Mouse (Mus musculus) hindbrain, embryonic 10.5 days (tissue): ENCODE results near the gene Fam243. TPM values are rescaled to one million over a fixed set of nuclear protein-coding genes. Genes with fewer than 3 reads are reported as not detected.

Source experiments
- DNase-seq: peaks from one replicate; pipeline ENCODE4 v3.0.0-alpha.2; 2017; ENCODE audit warnings: low spot score
- H3K27ac ChIP-seq: fragments of 300-500 bp; sonication (generic); 2 replicates; pipeline ENCODE4 v1.5.1; 2016; ENCODE audit warnings: mild to moderate bottlenecking, moderate library complexity
- H3K27me3 ChIP-seq: fragments of 300-500 bp; sonication (generic); 2 replicates; pipeline ENCODE4 v1.6.1; 2016; ENCODE audit warnings: mild to moderate bottlenecking; ENCODE audit not compliant: poor library complexity, insufficient read depth, severe bottlenecking
- H3K36me3 ChIP-seq: fragments of 300-500 bp; sonication (generic); 2 replicates; pipeline ENCODE4 v1.6.1; 2016; ENCODE audit warnings: mild to moderate bottlenecking, moderate library complexity
- H3K4me1 ChIP-seq: fragments of 300-500 bp; sonication (generic); replicated peaks from 2 replicates; pipeline ENCODE4 v1.6.1; 2016; ENCODE audit warnings: mild to moderate bottlenecking
- H3K4me3 ChIP-seq: fragments of 300-500 bp; sonication (generic); 2 replicates; pipeline ENCODE4 v1.5.1; 2016; ENCODE audit warnings: mild to moderate bottlenecking, moderate library complexity
- H3K9me3 ChIP-seq: fragments of 300-500 bp; sonication (generic); 2 replicates; pipeline ENCODE4 v1.6.1; 2016; ENCODE audit warnings: mild to moderate bottlenecking, moderate library complexity
- WGBS: fragments of 180-500 bp; shearing (Covaris S2); methylation state at CpG from one replicate; pipeline ENCODE4 v1.1.7; 2016; 5-methylcytosine and 5-hydroxymethylcytosine counted together
- polyA plus RNA-seq: library from polyadenylated mRNA; unstranded; fragments of >200 nt; fragmentation: Nextera tagmentation; extraction: Ambion mirVana; gene quantifications from 2 replicates; pipeline ENCODE4 v1.2.1, GENCODE M21; 2016

Gene Fam243
- polyA plus RNA-seq, 1 experiment from 2014 or later = not detected

DNA sequence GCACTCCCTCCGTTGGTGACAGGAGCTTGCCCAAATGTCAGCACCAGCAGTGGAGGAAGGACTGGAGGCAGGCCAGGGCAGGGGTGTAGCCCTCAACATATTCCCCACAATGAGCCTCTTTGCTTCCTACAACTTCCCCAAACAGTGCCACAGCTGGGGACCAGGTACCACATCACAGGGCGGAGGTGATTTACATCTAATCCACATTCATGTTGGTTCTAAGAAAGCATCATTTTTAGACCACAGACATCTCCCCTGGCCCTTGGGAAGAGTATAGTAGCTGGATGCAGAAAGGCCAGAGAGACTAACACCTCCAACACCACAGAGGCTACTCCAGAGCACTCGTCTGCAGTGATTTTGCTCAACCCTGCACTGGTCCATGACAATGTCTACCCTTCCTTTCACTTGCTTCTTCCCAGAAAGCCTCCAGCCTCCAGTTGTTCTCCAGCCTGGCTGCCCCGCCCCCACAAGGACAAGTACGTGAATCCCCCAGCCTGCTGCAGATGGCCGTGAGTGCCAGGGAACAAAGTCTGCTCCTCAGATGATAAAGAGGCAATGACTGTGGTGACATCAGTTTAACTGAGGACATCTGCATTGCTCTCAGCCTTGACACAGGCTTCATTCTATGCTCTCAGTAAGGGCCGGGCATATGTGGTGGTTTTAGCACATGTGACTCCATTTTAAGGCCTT, 5.0 kb downstream of the Fam243 start:
- H3K4me3 ChIP-seq = no peak overlapping the region
- DNase-seq = no peak
- no peak overlapping the region for H3K27ac ChIP-seq
- H3K4me1 ChIP-seq = peaks cover 16% of the 10 kb centered on the region
- H3K36me3 ChIP-seq = peaks cover 30% of the 10 kb centered on the region
- no peaks in the 10 kb centered on the region for H3K27me3 ChIP-seq
- H3K9me3 ChIP-seq = no peaks in the 10 kb centered on the region
- 74% methylated on average over 7 of the region's 7 CpGs for WGBS

- Histone ChIP-seq H3K9me3 (no peaks in the 10 kb centered on the region), H3K27ac (peak overlapping the region; percentile 35; the same call in 1 of the 2 replicates), H3K4me3 (no peak overlapping the region), H3K27me3 (no peaks in the 10 kb centered on the region), H3K4me1 (peaks cover 19% of the 10 kb centered on the region), H3K36me3 (peaks cover 45% of the 10 kb centered on the region)
- peak; percentile 60 for DNase-seq
- 50% methylated on average over 13 of the region's 13 CpGs for WGBS
Measured at GRCm38 (mm10) chr16:92313953-92314741, 7.1 kb downstream of the Fam243 start.

DNA sequence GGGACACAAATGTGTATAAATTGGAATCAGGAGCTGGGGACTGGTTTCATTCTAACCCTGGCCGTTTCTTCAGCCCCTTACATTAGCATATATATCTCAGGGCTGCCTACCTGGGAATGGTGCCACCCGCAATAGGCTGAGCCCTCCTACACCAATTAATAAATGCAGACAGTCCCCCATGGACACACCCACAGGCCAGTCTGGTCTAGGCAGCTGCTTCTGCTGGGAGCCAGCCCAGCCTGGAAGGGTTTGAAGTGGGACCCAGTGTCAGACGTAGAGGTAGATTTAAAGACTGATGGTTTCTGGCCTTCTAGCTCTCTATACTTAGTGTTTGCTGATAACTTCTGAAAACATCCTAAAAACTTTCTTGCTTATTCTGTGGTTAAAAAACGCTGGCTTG, 12.1 kb downstream of the Fam243 start:
- no peaks in the 10 kb centered on the region for H3K9me3 ChIP-seq
- 58% methylated on average over 4 of the region's 4 CpGs for WGBS
- peaks cover 11% of the 10 kb centered on the region for H3K4me1 ChIP-seq
- peak overlapping the region; percentile 51; the same call in 1 of the 2 replicates for H3K27ac ChIP-seq
- no peak for DNase-seq
- H3K36me3 ChIP-seq = peaks cover 78% of the 10 kb centered on the region
- H3K27me3 ChIP-seq = no peaks in the 10 kb centered on the region
- H3K4me3 ChIP-seq = no peak overlapping the region

- WGBS = 85% methylated on average over 3 of the region's 3 CpGs
- H3K9me3 ChIP-seq = no peaks in the 10 kb centered on the region
- H3K36me3 ChIP-seq = peaks cover 70% of the 10 kb centered on the region
Measured at GRCm38 (mm10) chr16:92307947-92308346, 13.3 kb downstream of the Fam243 start.

DNA sequence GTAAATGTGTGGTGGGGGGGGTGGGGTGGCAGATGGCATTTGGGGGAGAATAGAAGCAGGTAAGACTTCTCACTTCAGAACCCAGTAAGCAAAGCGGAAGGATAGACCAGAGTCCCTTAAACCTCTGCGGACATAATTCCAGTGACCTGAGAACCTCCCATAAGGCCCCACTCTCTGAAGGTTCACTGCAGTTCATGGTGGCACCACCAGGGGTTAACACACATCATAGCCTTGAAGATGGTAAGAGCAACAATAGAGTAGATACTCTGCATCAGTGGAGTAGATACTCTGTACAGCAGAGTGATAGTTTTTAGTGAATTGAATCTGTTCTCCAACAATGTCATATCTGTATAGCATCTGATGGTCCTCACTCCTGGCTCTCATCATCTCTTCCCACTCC, 15.7 kb downstream of the Fam243 start:
- WGBS = 93% methylated on average over 2 of the region's 2 CpGs
- H3K27me3 ChIP-seq = no peaks in the 10 kb centered on the region
- no peak for DNase-seq

More at GRCm38 (mm10) chr16:92307947-92308346, 13.3 kb downstream of the Fam243 start:
- peaks cover 12% of the 10 kb centered on the region for H3K4me1 ChIP-seq
- H3K27me3 ChIP-seq = no peaks in the 10 kb centered on the region
- H3K27ac ChIP-seq = no peak overlapping the region
- no peak overlapping the region for H3K4me3 ChIP-seq
- no peak for DNase-seq

DNA sequence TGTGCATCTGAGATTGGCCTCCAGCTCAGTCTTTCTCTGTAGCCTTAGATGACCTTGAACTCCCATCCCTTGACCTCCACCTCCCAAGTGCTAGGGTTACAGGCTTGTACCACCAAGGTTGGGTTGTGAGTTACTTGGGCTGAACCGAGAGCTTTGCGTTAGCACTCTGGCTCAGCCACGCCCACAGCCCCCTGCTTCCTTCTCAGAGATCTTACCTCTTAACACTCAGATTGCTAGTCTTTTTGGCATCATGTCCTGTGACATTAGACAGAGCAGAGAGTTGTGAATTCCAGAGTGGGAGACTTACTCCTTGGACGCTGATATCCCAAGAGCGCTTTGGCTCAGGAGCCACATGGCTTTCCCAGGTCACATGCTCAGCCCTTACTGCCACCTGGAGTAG, 18.7 kb downstream of the Fam243 start:
- 69% methylated on average over 5 of the region's 5 CpGs for WGBS
- peak overlapping the region; percentile 79; the same call in 1 of the 2 replicates for H3K4me3 ChIP-seq
- no peaks in the 10 kb centered on the region for H3K27me3 ChIP-seq
- H3K27ac ChIP-seq = 0 out of 2 replicates have a peak overlapping the region, but pooled peaks have one; percentile 91
- H3K36me3 ChIP-seq = peaks cover 22% of the 10 kb centered on the region
- H3K4me1 ChIP-seq = peaks cover 26% of the 10 kb centered on the region
- no peak for DNase-seq
- no peaks in the 10 kb centered on the region for H3K9me3 ChIP-seq

More for the DNA sequence above, 15.7 kb downstream of the Fam243 start:
- no peaks in the 10 kb centered on the region for H3K9me3 ChIP-seq
- no peak overlapping the region for H3K4me3 ChIP-seq
- no peak overlapping the region for H3K27ac ChIP-seq
- peaks cover 47% of the 10 kb centered on the region for H3K36me3 ChIP-seq
- H3K4me1 ChIP-seq = peaks cover 32% of the 10 kb centered on the region

- Histone ChIP-seq H3K4me1 (peaks cover 26% of the 10 kb centered on the region), H3K9me3 (no peaks in the 10 kb centered on the region), H3K27me3 (no peaks in the 10 kb centered on the region), H3K4me3 (peak overlapping the region; percentile 79), H3K27ac (peak overlapping the region; percentile 91), H3K36me3 (peaks cover 17% of the 10 kb centered on the region)
- 38% methylated on average over 5 of the region's 5 CpGs for WGBS
- no peak for DNase-seq
Measured at GRCm38 (mm10) chr16:92301989-92302388, 19.3 kb downstream of the Fam243 start.

DNA sequence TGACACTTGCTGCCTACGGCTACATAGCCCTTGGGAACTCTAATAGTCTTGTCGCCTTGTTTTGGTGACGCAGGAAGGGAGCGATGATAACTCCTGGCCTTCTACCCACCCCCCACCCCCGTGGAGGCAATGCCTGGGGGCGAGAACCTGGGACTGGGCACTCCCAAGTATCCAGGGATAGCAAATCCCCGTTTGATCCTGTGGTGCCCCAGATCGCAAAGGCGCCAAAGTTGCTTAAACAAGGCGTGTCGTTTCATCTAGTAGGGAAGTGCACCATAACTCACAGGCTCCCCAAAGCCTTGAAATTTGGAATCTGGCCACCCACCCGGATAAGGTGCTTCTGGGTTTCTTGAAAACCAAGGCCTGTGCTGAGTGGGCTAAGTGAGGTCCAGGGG, 19.8 kb downstream of the Fam243 start:
- peak overlapping the region; percentile 91 for H3K27ac ChIP-seq
- no peak for DNase-seq
- peaks cover 26% of the 10 kb centered on the region for H3K4me1 ChIP-seq
- 1% methylated on average over 12 of the region's 12 CpGs for WGBS
- peaks cover 11% of the 10 kb centered on the region for H3K36me3 ChIP-seq
- H3K9me3 ChIP-seq = no peaks in the 10 kb centered on the region
- peak overlapping the region; percentile 79 for H3K4me3 ChIP-seq
- no peaks in the 10 kb centered on the region for H3K27me3 ChIP-seq

- Histone ChIP-seq H3K9me3 (no peaks in the 10 kb centered on the region), H3K27ac (peak within 1 kb of the TSS; percentile 91), H3K27me3 (no peaks in the 10 kb centered on the region), H3K4me3 (peak within 1 kb of the TSS; percentile 79), H3K36me3 (peaks cover 5% of the 10 kb centered on the region), H3K4me1 (peaks cover 26% of the 10 kb centered on the region)
- DNase-seq = peak; percentile 96
- 10% methylated on average over 32 of the region's 32 CpGs for WGBS
Measured at GRCm38 (mm10) chr16:92300649-92301411, 20.4 kb downstream of the Fam243 start, which contains the start of gene Smim11. Smim11 (plus strand) TSS chr16:92301286.

- WGBS = 86% methylated on average over 2 of the region's 2 CpGs
- no peak overlapping the region for H3K4me3 ChIP-seq
Measured at GRCm38 (mm10) chr16:92295328-92295727, 25.9 kb downstream of the Fam243 start.

GRCm38 (mm10) chr16:92294267-92294970, 26.8 kb downstream of the Fam243 start:
- Histone ChIP-seq H3K4me1 (peaks cover 16% of the 10 kb centered on the region), H3K36me3 (no peaks in the 10 kb centered on the region), H3K27me3 (no peaks in the 10 kb centered on the region), H3K27ac (peak overlapping the region; percentile 6; the same call in 1 of the 2 replicates), H3K9me3 (no peaks in the 10 kb centered on the region), H3K4me3 (no peak overlapping the region)
- WGBS = 58% methylated on average over 12 of the region's 12 CpGs
- DNase-seq = no peak

More at GRCm38 (mm10) chr16:92295328-92295727, 25.9 kb downstream of the Fam243 start:
- H3K27ac ChIP-seq = no peak overlapping the region
- H3K36me3 ChIP-seq = no peaks in the 10 kb centered on the region
- no peaks in the 10 kb centered on the region for H3K27me3 ChIP-seq
- H3K4me1 ChIP-seq = peaks cover 19% of the 10 kb centered on the region
- no peak for DNase-seq
- no peaks in the 10 kb centered on the region for H3K9me3 ChIP-seq

- Histone ChIP-seq H3K4me1 (peaks cover 16% of the 10 kb centered on the region), H3K27ac (no peak within 1 kb of the TSS; the same call in 1 of the 2 replicates), H3K4me3 (no peak within 1 kb of the TSS), H3K36me3 (no peaks in the 10 kb centered on the region), H3K27me3 (no peaks in the 10 kb centered on the region), H3K9me3 (no peaks in the 10 kb centered on the region)
- DNase-seq = no peak
- WGBS = 78% methylated on average over 10 of the region's 10 CpGs
Measured at GRCm38 (mm10) chr16:92292101-92292500, 29.1 kb downstream of the Fam243 start, which contains the start of gene Kcne2. Kcne2 (plus strand) TSS chr16:92292389.
